Mouse (Mus musculus) cerebellum, adult 18-20 months (tissue): ENCODE data around the gene Notch4.

Source experiments
- DNase-seq, 2 experiments: peaks; one replicate each; pipeline ENCODE4 v3.0.0; 2021

Notch4 gene

GRCm38 (mm10) chr17:34572361-34572760 lies 8.3 kb downstream of the Notch4 start:
- no peak for DNase-seq

- no peak for DNase-seq
Observed at GRCm38 (mm10) chr17:34576577-34576976, 12.5 kb downstream of the Notch4 start.

GRCm38 (mm10) chr17:34578070-34578469 lies 14.0 kb downstream of the Notch4 start:
- no peak for DNase-seq

GRCm38 (mm10) chr17:34582528-34582927 lies 18.5 kb downstream of the Notch4 start:
- DNase-seq, result no peak

- DNase-seq, result peak in 1 of 2 experiments; percentile 14
Observed at GRCm38 (mm10) chr17:34583397-34583796, 19.3 kb downstream of the Notch4 start.

- no peak for DNase-seq
Observed at GRCm38 (mm10) chr17:34583819-34584218, 19.8 kb downstream of the Notch4 start.

GRCm38 (mm10) chr17:34585121-34585520 lies 21.1 kb downstream of the Notch4 start:
- peak in 1 of 2 experiments; percentile 23 for DNase-seq

- peak; percentile 36 to 37 for DNase-seq
Observed at GRCm38 (mm10) chr17:34585877-34586771, 22.1 kb downstream of the Notch4 start.

- peak; percentile 90 to 92 for DNase-seq
Observed at GRCm38 (mm10) chr17:34586796-34587422, 22.8 kb downstream of the Notch4 start.

- peak; percentile 96 to 100 for DNase-seq
Observed at GRCm38 (mm10) chr17:34587423-34587811, 23.3 kb downstream of the Notch4 start.

- no peak for DNase-seq
Observed at GRCm38 (mm10) chr17:34587814-34588213, 23.7 kb downstream of the Notch4 start.

GRCm38 (mm10) chr17:34588767-34589166 lies 24.7 kb downstream of the Notch4 start:
- no peak for DNase-seq

- DNase-seq, result no peak
Observed at GRCm38 (mm10) chr17:34589206-34589605, 25.1 kb downstream of the Notch4 start.

GRCm38 (mm10) chr17:34589681-34590101 lies 25.6 kb downstream of the Notch4 start, which contains the start of gene Gpsm3:
Gene Gpsm3, plus strand, starts transcription at chr17:34589806.
- peak in 1 of 2 experiments; percentile 24 for DNase-seq

GRCm38 (mm10) chr17:34590154-34590987 lies 26.3 kb downstream of the Notch4 start:
- DNase-seq, result peak in 1 of 2 experiments; percentile 34

- DNase-seq, result peak in 1 of 2 experiments; percentile 41
Observed at GRCm38 (mm10) chr17:34591029-34591993, 27.2 kb downstream of the Notch4 start, which contains the start of gene Pbx2. Gene Pbx2, plus strand, starts transcription at chr17:34591266.

GRCm38 (mm10) chr17:34591994-34592375 lies 27.9 kb downstream of the Notch4 start:
- DNase-seq, result peak; percentile 89 to 91

GRCm38 (mm10) chr17:34592581-34593549 lies 28.8 kb downstream of the Notch4 start:
- peak; percentile 51 to 54 for DNase-seq

- peak in 1 of 2 experiments; percentile 34 for DNase-seq
Observed at GRCm38 (mm10) chr17:34593752-34594525, 29.9 kb downstream of the Notch4 start.
